Mouse (Mus musculus) right cerebral cortex, adult 18-20 months (tissue): ENCODE data around the gene Mup4.
"Not testable (repeated sequence)": the region's sequence is repeated elsewhere in the genome, so short reads cannot be mapped to it uniquely, and the experiment has no call there.

Experiments
- DNase-seq: peaks from one replicate; pipeline ENCODE4 v3.0.0; 2022; ENCODE audit warnings: mixed read lengths

Mup4 gene

GRCm38 (mm10) chr4:59960610-59961009 lies at the start of gene Mup4:
Gene Mup4, minus strand, starts transcription at chr4:59960710.
- no peak for DNase-seq

GRCm38 (mm10) chr4:59997894-59998293 lies 37.4 kb upstream of the Mup4 start:
- DNase-seq = not testable (repeated sequence)

- no peak for DNase-seq
Observed at GRCm38 (mm10) chr4:59963405-59964344, 3.2 kb upstream of the Mup4 start, which contains the start of gene Mup6. Gene Mup6, plus strand, starts transcription at chr4:59964294.

- no peak for DNase-seq
Observed at GRCm38 (mm10) chr4:59937543-59937942, 23.0 kb downstream of the Mup4 start.

GRCm38 (mm10) chr4:59932505-59933281 lies 27.8 kb downstream of the Mup4 start:
- no peak for DNase-seq

- peak; percentile 73 for DNase-seq
Observed at GRCm38 (mm10) chr4:59928347-59928746, 32.2 kb downstream of the Mup4 start.

- no peak for DNase-seq
Observed at GRCm38 (mm10) chr4:59927666-59928065, 32.8 kb downstream of the Mup4 start.

- no peak for DNase-seq
Observed at GRCm38 (mm10) chr4:59925082-59925481, 35.4 kb downstream of the Mup4 start.

- no peak for DNase-seq
Observed at GRCm38 (mm10) chr4:59917966-59918365, 42.5 kb downstream of the Mup4 start.

GRCm38 (mm10) chr4:59914608-59915403 lies 45.7 kb downstream of the Mup4 start, which contains the start of gene Slc46a2:
Gene Slc46a2, minus strand, starts transcription at chr4:59915056.
- no peak for DNase-seq

GRCm38 (mm10) chr4:59908785-59909184 lies 51.7 kb downstream of the Mup4 start:
- no peak for DNase-seq

GRCm38 (mm10) chr4:59907657-59908230 lies 52.8 kb downstream of the Mup4 start:
- DNase-seq = no peak

GRCm38 (mm10) chr4:59907092-59907491 lies 53.4 kb downstream of the Mup4 start:
- DNase-seq = no peak
